Mouse (Mus musculus) lung, postnatal 0 days (tissue): ENCODE measurements around the gene Rasa1.

Source experiments
- CTCF ChIP-seq: IDR thresholded peaks from 2 replicates; pipeline ENCODE4 v1.5.1; 2016; ENCODE audit warnings: antibody characterized with exemption, mild to moderate bottlenecking
- EP300 ChIP-seq: IDR thresholded peaks from 2 replicates; pipeline ENCODE4 v1.6.1; 2016; ENCODE audit warnings: antibody characterized with exemption, mild to moderate bottlenecking, control low read depth

- TF ChIP-seq CTCF (no peak), EP300 (no peak)
Observed at GRCm38 (mm10) chr13:85310483-85310882, 21.6 kb upstream of the Rasa1 start.
